Mouse (Mus musculus) olfactory bulb, adult 2 months (tissue): ENCODE measurements around the gene Btbd9. TPM values are rescaled to one million over a fixed set of nuclear protein-coding genes. Genes with fewer than 3 reads are reported as not detected.

ENCODE experiments used
- H3K27ac ChIP-seq: fragments of 200-500 bp; 2 replicates; pipeline ENCODE4 v1.5.1; 2012; ENCODE audit warnings: low read depth, low read length; ENCODE audit not compliant: insufficient read depth
- H3K4me1 ChIP-seq: fragments of 200-500 bp; 2 replicates; pipeline ENCODE4 v1.6.1; 2012; ENCODE audit warnings: low read length; ENCODE audit not compliant: control insufficient read depth, insufficient read depth
- H3K4me3 ChIP-seq: fragments of 200-500 bp; 2 replicates; pipeline ENCODE4 v1.5.1; 2012; ENCODE audit warnings: mild to moderate bottlenecking, low read depth, low read length, moderate library complexity; ENCODE audit not compliant: insufficient read depth
- CTCF ChIP-seq: fragments of 200-500 bp; IDR thresholded peaks from 2 replicates; pipeline ENCODE4 v1.5.1; 2012; ENCODE audit warnings: low read depth, mild to moderate bottlenecking, low read length, moderate library complexity; ENCODE audit not compliant: insufficient read depth
- POLR2A ChIP-seq: fragments of 200-500 bp; IDR thresholded peaks from 2 replicates; pipeline ENCODE4 v1.6.1; 2012; ENCODE audit warnings: mild to moderate bottlenecking, low read depth, low read length, moderate library complexity; ENCODE audit not compliant: insufficient read depth
- WGBS: fragments of 180-500 bp; shearing (Covaris S2); methylation state at CpG from one replicate; pipeline ENCODE4 v1.1.7; 2018; 5-methylcytosine and 5-hydroxymethylcytosine counted together
- polyA plus RNA-seq: library from polyadenylated mRNA; stranded (reverse); fragments of >200 nt; gene quantifications from 2 replicates; pipeline ENCODE4 v1.2.4, GENCODE M21; 2012; ENCODE audit warnings: low replicate concordance; ENCODE audit not compliant: missing spikeins, insufficient read depth, insufficient read length

Btbd9 gene
- polyA plus RNA-seq, 1 experiment, result not detected

- TF ChIP-seq CTCF, result no peak
- TF ChIP-seq POLR2A, result no peak
- Histone ChIP-seq H3K27ac (no peak overlapping the region), H3K4me3 (no peak overlapping the region), H3K4me1 (peaks cover 6% of the 10 kb centered on the region; the same call in 1 of the 2 replicates)
- 94% methylated on average over 5 of the region's 5 CpGs for WGBS
Observed at GRCm38 (mm10) chr17:30498779-30499178, 77.5 kb downstream of the Btbd9 start.

GRCm38 (mm10) chr17:30498376-30498719 lies 77.9 kb downstream of the Btbd9 start:
- Histone ChIP-seq H3K4me3 (no peak overlapping the region), H3K27ac (no peak overlapping the region), H3K4me1 (peaks cover 6% of the 10 kb centered on the region; the same call in 1 of the 2 replicates)
- WGBS, result 66% methylated on average over 6 of the region's 6 CpGs
- TF ChIP-seq POLR2A (no peak), CTCF (no peak)

DNA sequence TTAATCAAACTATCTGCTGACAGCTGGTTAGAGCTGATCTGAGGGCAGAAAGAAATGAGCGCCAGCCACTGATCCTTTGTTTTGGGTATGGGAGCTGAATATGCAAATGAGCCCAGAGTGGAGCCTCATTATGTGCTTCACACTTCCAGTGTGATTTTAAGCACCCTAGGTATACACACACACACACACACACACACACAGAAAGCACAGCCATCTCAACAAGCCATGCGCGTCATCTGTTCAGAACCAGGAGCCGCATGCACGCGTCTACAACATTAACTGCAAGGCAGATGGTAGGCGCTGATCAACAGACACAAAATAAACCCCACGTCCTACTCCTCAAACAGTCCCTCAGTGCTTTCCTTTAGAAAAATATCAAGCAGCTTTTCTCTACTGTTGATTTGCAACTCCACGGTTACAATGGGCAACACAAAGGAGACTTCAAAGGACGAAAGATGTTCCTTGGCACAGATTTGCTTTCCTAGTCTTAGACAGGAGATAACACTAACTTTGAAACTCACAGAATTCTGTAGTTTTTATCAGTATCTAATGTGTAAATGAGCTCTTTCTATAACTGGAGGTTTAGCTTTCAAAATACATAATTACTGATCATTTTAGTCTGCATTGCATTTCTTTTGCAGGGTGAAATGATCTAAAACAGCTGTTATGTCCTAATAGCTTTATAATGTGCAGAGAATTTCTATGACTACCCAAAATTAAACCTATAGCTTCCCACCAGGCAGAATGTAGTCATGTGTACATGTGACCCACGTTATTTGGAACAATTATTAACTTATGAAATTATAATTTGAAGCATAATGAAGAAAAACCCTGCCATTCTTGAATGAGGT lies 78.5 kb downstream of the Btbd9 start:
- Histone ChIP-seq H3K4me1 (peaks cover 6% of the 10 kb centered on the region; the same call in 1 of the 2 replicates), H3K4me3 (no peak overlapping the region), H3K27ac (peak overlapping the region; percentile 44; the same call in 1 of the 2 replicates)
- TF ChIP-seq CTCF (no peak), POLR2A (no peak)
- WGBS, result 66% methylated on average over 11 of the region's 11 CpGs

DNA sequence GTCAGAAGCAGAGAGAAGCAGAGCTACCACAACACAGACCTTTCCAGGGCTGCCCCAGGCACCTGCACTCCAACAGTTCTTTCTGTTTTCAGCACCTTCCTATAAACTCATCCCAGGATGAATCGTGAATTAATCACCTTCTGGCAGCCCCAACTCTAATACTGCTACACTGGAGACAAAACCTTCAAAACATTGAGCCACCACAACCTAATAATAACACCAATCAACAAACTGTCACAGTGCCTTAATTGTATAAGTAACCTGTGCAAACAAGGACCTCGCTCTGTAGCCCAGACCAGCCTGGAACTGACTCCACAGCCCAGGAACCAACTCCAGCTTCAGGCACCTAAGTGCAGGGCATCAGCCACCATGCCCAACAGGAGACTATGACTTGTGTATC lies 80.7 kb downstream of the Btbd9 start:
- Histone ChIP-seq H3K4me3 (no peak overlapping the region), H3K27ac (no peak overlapping the region), H3K4me1 (peaks cover 6% of the 10 kb centered on the region; the same call in 1 of the 2 replicates)
- TF ChIP-seq POLR2A, result no peak
- no peak for TF ChIP-seq CTCF
- 83% methylated on average over 2 of the region's 2 CpGs for WGBS

- Histone ChIP-seq H3K27ac (no peak overlapping the region), H3K4me1 (peaks cover 6% of the 10 kb centered on the region; the same call in 1 of the 2 replicates), H3K4me3 (no peak overlapping the region)
- TF ChIP-seq POLR2A, result no peak
- TF ChIP-seq CTCF, result no peak
- WGBS, result 88% methylated on average over 2 of the region's 2 CpGs
Observed at GRCm38 (mm10) chr17:30495154-30495553, 81.1 kb downstream of the Btbd9 start.

GRCm38 (mm10) chr17:30493481-30493880 lies 82.8 kb downstream of the Btbd9 start:
- peaks cover 2% of the 10 kb centered on the region for H3K4me1 ChIP-seq
- no peak for TF ChIP-seq CTCF
- TF ChIP-seq POLR2A, result no peak
- WGBS, result 100% methylated on average over 6 of the region's 6 CpGs
- no peak overlapping the region for H3K4me3 ChIP-seq
- no peak overlapping the region for H3K27ac ChIP-seq

DNA sequence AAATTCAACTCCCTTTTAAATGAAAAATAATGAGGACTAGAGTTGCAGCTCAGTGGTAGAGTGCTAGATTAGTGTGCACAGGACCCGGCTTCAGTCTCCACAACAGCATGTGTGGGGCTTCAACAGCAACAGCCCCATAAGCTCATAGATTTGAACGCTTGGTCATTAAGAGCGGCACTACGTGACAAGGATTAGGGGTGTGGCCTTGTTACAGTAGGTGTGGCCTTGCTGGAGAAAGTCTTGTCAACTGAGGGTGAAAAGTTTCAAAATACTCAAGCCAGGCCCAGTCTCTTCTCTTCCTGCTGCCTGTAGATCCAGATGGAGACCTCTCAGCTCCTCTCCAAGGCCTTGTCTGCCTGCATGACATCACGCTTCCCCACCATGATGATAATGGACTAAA lies 84.1 kb downstream of the Btbd9 start:
- H3K27ac ChIP-seq, result no peak overlapping the region
- no peak for TF ChIP-seq POLR2A
- WGBS, result over 99% methylated on average over 5 of the region's 5 CpGs

GRCm38 (mm10) chr17:30491601-30492000 lies 84.7 kb downstream of the Btbd9 start:
- TF ChIP-seq POLR2A, result no peak
- H3K27ac ChIP-seq, result no peak overlapping the region
- 98% methylated on average over 8 of the region's 8 CpGs for WGBS

More for the DNA sequence above, 84.1 kb downstream of the Btbd9 start:
- H3K4me3 ChIP-seq, result no peak overlapping the region
- H3K4me1 ChIP-seq, result no peaks in the 10 kb centered on the region; the same call in 1 of the 2 replicates

DNA sequence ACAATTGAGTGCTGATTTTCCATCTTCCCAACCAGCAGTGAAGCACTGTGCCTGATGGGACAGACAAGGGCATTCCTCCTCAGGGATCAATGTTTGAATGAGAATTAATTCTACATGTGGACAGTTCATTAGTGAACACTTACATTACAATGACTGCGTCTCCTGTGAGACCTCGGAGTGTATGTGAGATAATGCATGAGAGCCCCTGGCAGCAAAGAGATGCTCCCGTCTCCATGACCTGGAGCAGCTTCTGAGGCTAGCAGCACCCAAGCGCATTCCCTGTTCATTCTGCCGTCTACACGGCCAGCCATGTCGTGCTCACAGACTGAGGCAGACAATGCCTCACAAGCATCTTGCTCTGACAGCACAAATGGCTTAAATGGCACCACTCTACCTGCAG lies 85.7 kb downstream of the Btbd9 start:
- WGBS, result 92% methylated on average over 7 of the region's 7 CpGs
- no peaks in the 10 kb centered on the region; the same call in 1 of the 2 replicates for H3K4me1 ChIP-seq
- no peak overlapping the region for H3K27ac ChIP-seq
- no peak for TF ChIP-seq CTCF
- TF ChIP-seq POLR2A, result no peak
- no peak overlapping the region for H3K4me3 ChIP-seq

More at GRCm38 (mm10) chr17:30491601-30492000, 84.7 kb downstream of the Btbd9 start:
- no peaks in the 10 kb centered on the region; the same call in 1 of the 2 replicates for H3K4me1 ChIP-seq
- H3K4me3 ChIP-seq, result no peak overlapping the region

DNA sequence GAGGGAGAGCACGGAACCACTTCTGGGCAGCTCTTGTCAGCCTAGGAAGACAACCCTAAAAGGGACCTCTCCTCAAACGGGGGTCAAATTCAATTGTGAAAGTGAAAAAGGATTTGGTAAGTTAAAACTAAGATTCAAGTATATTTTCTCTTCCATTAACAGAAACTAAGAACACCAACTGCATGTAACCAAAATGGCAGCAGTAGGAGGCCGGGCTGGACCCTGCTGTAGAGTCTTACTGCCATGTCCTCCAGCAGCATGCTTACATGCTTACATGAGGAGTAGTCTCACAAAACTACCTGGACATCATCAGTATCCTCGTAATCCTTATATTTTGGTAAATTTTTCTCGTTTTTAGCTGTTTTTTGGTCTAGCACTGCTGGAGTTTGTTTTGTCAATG lies 86.2 kb downstream of the Btbd9 start:
- Histone ChIP-seq H3K4me3 (no peak overlapping the region), H3K4me1 (no peaks in the 10 kb centered on the region; the same call in 1 of the 2 replicates), H3K27ac (no peak overlapping the region; the same call in 1 of the 2 replicates)
- TF ChIP-seq CTCF (no peak), POLR2A (no peak)
- 84% methylated on average over 5 of the region's 5 CpGs for WGBS
